Mouse (Mus musculus) thymus, postnatal 0 days (tissue): ENCODE measurements around the gene Samhd1. TPM values are rescaled to one million over a fixed set of nuclear protein-coding genes. Genes with fewer than 3 reads are reported as not detected.

Experiments used
- DNase-seq: peaks from one replicate; pipeline ENCODE4 v3.0.0-alpha.2; 2015; ENCODE audit warnings: low spot score
- polyA plus RNA-seq: library from polyadenylated mRNA; unstranded; fragments of >200 nt; fragmentation: Nextera tagmentation; extraction: Ambion mirVana; gene quantifications from 2 replicates; pipeline ENCODE4 v1.2.1, GENCODE M21; 2015

The Samhd1 gene
- polyA plus RNA-seq, 1 experiment from 2014 or later = 25.5 TPM

DNA sequence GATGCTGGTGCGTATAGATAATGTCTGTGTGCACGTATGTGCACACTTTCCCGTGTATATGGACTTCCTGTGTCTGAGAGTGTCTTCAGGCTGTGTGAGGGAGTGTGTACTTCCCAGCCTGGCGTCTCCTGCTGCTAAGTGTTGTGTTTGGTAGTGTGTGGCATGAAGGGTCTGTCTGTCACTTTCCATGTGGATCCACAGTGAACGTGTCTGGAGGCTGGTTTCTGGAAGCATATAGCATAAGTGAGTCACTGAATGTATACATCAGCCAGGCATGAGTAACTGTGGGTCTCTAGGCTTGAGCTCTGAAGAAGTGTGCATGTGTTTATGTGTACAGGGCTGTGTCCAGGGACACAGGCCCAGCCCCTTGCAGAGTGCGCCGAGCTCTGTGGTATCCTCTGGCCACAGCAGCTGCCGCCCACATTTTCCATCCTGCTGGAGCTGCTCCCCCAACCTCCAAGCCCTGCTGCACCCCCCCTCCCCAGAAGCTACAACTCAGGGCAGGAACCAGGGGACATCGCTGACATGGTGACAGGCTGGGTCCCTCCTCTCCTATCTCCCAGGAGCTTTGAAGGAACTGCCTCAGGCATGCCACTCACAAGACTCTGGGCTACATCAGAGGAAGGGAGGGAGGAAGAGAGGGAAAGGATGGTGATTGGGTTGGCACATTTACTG, 61.5 kb downstream of the Samhd1 start:
- DNase-seq = no peak

DNA sequence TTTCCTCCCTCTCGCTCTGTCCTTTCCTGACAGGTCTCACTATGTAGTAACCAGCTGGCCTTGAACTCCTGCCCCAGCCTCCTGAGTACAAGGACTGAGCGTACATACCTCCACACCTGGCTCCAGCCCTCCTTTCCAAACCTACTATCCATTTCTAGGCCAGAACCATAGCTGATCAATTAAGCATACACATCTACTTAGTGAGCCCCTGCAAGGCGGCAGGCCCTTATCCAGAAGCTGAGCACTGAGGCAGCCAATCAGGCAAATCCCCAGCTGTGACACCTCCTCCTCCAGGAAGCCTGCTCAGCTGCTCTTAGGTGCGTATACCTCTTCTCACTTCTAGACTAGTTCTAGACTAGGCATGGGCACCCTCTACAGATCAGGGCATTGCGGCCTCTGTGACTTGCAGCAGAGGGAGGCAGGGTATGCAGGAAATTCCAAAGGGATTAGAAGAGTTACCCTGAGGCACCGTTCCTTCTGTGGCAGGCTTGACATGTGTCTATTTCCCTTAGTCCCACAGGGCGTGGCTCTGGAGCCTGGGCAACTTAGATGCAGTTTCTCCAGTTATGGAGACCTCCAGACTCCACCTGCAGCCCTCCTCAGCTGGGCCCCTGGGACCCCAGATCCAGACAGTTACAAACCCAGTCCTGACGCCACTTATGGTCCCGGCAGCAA, 62.6 kb downstream of the Samhd1 start:
- no peak for DNase-seq

DNA sequence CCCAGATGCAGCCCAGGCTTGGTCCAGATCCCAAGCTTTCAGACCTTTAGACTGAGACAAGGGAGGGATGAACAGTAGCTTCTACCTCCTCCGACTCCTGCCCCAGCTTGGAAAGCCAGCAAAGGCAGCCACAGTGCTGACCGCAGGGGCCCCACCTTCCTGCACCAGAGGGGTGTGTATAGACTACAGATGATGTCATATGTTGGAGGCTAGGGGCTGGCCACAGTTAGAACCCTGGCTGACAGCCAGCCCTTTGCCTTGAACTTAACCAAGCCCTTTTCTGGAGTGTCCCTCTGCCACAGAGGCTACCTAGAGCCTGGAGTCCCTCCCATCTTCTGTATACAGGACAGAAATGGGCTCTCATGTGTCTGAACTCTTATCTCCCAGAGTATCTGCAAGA, 63.5 kb downstream of the Samhd1 start:
- peak; percentile 65 for DNase-seq

DNA sequence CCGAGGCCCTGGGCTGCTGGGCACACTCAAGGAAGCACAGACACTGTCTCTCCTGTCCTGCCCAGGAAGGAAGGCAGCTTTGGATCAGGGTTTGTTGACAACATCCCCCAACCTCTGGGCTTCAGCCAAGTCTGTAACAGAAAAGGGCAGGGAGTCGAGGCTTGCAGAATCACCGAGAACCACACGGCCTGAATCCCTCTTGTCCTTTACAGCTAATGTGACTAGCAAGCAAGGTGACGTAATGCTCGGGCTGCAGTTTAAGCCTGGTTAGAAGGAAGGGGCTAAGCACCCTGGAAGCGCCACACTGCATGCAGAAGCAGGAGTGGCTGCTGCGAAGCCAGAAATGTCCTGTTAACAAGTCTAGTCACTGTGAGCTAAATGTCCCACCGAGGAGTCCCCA, 64.7 kb downstream of the Samhd1 start:
- DNase-seq = no peak

DNA sequence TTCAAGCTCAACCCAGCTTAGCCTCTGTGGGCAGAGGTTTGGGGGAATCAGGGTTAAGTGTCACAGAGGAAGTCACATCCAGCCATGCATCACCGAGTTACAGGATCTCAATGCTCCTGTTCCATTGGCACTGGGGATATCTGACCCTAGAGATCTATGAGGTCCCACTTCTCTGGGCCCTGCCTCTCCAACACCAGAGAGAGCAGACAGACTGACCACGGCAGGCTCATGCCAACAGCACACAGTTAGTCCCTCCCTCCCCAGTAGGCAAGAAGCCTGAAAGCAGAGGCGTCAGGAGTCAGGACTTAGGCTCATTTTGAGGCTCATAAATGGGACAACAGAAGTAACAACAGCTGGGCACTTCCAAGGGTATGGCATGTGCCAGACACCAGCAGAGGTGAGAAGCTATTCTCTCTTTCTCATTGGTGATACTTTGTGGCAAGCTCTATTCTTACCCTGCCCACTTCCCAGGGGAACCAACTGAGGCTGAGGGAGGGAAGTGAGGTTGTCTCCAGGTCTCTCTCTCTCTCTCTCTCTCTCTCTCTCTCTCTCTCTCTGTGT, 65.2 kb downstream of the Samhd1 start:
- DNase-seq = no peak

DNA sequence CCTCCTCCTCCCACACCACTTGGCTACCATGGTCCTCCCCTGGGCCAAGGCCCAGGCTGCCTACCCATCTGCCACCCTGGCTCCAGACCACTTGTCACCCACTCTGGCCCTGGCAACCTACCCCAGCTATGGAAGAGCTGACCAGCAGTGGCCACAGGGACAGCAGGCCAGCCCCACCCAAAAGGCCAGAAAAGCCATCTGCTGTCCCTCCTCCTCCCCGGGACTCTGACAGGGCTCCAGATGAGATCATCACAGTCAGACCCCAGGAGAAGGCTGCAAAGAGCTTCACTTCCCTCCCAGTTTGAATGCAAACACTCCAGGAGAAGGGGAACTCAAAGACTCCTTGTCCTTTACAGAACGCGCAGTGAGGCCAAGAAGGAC, 65.7 kb downstream of the Samhd1 start:
- DNase-seq = no peak

DNA sequence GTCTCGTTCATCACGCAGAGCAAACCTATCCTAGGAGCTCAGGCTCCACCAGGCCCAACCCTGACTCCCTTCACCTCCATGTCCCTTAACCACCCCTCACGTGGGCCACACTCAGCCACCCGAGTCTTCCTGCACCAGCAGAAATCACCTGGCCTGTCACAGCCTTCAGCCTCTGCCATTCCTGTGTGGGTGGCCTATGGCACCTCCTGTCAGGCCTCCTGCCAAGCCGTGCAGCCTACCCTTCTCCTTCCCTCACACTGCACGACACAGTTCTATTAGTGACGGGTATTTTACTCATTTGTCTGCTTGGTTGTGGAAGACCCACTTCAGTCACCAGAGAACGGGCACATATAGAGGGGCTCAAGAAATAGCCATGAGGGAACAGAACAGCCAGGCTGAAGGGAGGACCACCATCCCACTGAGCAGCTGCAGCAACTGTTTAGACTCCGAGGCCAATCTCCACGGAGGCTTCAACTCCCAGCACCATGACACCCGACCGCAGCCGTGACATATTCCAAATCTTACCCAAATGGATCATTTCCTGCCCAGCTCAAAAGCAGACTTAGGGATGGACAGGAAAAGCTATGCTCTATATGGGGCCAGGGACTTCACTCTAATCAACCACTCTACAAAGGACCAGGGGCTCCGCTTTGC, 66.2 kb downstream of the Samhd1 start:
- DNase-seq = no peak

DNA sequence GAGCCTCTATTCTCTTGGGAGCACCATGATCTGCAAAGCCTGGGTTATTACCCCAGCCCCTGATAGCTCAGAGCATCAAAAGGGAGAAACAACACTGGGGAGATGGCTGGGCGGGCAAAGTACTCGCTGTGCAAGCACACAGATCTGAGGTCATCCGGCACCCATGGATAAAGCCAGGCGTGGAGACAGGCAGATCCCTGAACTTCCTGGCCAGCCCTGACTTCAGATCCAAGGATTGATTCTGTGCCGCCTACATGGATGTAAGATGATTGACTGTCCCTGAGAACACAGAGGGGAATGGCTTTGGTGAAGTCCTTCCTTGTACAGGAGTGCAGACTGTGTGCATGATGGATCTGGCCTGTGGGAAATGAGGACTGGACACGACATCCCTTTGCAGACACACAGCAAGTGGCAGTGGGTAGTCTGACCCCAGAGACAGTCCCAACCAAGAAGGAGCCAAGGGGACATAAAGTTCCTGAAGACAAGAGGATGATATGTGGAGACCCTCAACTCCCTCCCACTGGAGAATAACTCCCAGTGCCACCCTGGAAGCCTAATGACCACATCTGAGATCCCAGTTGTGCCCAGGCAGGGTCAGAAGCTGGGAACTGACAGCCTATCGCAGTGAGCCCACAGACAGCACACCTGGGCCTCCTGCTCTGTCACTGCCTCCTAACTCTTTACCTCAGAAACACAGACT, 68.2 kb downstream of the Samhd1 start:
- no peak for DNase-seq

DNA sequence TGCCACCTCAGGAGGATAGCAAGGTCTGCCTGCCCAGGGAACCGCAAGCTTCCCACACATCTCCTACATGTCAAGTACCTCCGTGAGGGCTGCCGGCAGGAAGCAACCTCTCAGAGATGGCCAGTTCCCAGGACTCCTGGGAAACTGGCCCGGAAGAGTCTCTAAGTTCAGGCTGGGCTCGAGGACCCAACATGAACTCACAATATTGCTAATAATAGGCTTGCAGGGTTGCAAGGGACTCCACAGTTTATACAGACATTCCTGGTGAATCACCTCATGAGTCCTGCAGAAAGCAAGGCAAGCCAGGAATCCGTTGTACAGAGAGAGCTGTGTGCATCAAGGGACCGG, 69.2 kb downstream of the Samhd1 start:
- no peak for DNase-seq

DNA sequence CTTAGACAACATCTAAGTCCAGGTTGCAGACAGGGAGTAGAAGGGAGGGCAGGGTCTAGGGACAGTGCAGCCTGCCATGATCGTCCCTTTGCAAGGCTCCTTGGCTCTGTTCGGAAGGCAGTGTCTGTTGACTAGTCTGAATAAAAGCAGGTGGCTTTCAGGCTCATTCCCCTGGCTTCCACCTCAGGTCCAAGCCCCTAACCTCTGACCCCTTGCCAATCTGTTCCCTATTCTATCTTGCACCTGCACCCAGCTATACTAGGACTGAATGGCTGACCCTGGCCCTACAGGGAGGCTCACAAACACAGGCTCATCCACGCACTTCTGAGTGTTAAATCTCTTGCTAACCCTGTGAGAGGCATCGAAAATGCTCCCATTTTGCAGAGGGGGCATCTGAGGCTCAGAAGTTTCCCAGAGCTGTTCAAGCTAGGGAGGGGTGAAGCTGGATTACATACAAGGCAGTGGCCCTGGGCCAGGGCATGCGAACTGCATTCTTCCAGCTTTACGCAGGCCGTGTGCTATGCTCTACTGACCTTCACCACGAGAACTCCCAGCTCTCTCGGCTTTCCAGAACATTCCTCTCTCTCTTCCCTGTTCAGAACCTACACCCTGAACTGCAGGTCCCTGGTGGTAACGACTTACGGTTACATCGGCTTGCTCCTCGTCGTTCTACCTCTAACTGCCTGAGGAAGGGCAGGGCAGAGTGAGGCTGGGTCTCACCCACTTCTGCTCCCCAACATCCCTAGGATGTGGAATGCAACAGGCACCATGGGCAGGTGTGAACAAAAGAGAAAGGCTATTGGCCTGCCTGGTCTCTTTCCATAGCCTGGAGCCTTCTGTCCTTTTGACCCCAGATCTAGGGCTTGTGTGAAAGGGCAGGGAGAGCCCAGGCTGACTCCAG, 69.8 kb downstream of the Samhd1 start:
- DNase-seq = no peak

DNA sequence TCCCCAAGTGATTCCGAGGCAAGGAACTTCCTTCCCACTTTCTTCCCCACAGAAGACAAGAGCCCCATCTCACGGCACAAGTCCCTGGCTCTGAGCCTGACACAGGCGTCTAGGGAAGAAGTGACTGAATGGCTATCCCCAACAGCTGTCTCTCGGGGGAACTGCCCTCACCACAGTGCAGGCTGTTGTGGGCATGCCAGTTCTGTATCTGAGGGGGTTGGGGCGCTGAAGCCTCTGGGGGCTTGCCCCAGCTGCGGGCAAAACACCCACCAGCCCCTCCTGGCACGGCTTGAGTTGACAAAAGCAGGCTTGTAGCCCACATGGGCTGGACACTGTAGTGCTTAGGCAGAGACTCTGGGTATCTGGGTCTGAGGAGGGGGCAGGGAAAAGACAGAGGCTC, 70.9 kb downstream of the Samhd1 start:
- no peak for DNase-seq

DNA sequence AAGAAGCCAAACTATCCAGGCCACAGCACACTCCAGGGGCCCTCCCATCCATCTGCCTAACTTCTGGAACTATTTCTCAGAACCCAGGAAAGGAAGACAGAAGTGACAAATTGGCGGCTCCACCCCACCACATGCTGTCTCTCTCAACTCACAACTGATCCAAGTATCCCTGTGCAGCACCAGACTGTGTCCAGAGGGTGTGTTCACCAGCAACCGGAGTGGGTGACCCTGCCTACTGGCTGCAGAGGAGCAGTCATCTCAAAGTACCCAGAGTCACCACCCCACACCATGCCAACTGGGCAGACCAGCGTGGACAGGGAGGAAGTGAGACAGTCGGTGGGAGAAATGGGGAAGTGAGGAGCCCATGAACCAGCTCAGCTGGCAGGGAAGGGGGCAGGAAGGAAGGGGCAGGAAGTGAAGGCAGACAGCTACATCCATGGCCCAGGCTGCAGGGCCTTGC, 71.8 kb downstream of the Samhd1 start:
- peak; percentile 15 for DNase-seq

DNA sequence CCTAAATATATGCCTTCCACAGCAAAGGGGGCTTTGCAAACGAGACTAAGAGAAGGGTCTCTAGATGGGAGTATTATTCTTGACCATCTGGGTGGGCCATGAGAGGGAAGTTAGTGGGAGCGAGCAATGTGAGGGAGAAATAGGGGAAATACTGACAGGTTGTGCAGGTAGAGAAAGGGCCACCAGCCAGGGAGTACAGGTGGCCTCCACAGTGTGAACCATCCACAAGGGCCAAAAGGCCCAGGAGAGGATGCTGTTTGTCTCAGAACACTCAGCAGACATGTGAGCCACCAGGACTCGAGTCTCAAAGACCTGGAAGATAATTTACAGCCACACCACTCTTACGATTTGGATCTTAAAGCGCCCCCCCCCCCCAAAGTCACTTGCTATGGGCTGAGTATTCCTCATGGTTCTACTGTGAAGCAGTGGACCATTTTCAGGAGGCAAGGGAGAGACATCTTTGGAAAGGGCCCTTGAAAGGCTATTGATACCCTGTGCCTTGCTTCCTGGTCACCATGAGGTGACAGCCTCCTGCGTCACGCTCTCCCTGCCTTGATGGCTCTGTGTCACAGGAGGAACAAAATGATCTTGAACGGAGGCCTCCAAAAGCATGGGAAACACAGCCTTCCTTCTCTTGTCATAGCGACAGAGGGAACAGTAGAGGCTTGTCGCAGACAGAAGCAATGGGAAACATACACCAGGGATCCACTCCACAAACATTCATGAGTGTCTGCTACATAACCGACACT, 74.3 kb downstream of the Samhd1 start:
- no peak for DNase-seq

DNA sequence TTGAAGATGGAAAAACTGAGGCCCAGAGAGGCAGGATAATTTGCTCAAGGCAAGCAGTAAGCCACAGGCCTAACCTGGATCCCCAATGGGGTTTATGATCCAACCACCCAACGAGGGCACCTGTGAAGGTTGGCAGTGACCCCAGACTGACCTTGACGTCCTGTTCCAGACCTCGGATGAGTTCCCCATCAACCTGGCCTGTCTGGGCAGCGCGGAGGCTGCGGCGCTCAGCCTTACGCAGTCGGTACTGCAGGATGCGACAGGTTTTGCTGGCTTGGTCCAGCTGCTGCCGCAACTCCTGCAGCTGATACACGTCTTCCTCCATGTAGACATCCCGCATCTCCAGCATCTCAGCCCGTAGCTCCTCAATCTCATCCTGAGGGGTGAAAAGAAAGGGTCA, 75.0 kb downstream of the Samhd1 start:
- no peak for DNase-seq

DNA sequence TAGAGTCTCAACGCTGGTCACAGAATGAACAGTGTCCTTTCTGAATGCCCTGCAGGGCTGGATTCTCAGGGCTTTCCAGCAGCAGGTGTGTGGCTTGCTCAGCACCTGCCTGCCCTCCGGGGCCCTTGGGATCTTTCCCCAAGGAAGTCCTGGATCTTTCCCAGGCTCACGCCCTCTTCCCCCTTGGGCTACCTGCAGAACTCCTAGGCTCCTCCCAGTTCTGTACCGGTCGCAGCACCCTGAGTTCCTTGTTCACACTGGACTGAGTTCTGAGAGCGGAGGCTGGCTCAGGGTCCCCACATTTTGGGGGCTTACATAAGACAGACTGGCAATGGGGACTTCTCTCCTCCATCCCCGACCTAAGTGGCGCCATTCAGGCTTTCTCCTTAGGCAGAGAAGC, 75.9 kb downstream of the Samhd1 start:
- DNase-seq = no peak

DNA sequence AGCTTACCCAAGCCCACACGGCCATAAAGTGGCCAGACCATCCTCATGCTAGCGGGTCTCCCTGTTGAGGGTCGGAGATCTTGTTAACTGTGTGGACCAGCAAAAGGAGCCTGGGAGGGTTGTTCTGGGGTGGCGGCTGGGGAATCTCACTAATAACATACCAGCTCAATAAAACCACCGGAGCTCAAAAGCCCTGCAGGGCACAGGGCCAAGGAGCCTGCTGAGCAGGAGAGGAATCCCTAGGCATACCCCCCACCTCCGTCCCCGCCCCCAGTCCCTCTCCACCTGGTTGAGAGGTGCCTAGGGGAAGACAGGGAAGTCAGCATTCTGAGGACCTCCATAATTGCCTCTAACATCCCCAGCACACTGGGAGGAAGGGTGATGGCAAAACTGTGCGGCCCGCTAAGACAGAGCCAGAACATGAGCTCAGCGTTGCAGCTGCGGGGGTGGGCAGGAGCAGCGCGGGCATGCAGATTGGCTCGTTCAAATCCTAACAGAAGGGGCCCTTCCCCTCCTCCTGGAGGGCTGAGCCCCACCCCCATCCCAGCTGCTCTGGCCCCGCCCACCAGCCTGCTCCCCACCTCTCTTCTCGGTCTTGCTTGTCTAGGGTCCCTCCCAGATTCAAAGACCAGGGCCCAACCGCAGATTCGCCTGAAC, 76.6 kb downstream of the Samhd1 start:
- peak; percentile 84 for DNase-seq

DNA sequence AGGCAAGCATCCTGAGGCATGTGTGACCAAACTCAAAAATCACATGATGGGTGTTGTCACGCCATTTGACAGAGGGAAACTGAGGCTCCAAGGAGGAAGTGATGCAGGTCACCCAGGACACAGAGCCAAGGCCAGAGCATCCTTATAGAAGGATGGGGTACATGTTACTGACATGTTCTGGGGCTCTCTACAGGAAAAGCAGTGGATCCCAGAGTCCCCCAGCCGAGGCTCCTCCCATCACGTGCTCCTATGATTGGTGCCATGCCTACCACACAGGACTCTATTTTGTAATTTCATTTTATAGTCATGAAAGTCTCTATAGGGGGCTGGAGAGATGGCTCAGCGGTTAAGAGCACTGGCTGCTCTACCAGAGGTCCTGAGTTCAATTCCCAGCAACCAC, 77.3 kb downstream of the Samhd1 start:
- no peak for DNase-seq

DNA sequence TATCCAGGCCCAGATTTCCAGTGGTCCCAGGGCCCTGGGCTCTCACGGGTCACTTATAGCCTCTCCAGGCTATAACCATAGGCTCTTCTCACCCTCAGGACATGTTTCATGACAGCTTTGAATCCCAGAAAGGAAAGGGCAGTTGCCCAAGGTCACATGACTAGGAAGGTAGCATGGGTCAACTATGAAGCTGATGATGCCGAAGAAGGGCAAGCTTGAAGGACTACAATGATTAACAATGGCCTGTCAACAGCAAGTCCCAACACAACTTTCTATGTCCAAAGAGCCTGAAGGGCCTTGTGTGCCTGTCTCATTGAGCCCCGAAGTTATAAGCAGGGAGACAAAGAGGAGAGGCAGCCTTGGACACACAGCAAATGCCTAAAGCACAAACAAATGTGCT, 77.9 kb downstream of the Samhd1 start:
- DNase-seq = no peak

DNA sequence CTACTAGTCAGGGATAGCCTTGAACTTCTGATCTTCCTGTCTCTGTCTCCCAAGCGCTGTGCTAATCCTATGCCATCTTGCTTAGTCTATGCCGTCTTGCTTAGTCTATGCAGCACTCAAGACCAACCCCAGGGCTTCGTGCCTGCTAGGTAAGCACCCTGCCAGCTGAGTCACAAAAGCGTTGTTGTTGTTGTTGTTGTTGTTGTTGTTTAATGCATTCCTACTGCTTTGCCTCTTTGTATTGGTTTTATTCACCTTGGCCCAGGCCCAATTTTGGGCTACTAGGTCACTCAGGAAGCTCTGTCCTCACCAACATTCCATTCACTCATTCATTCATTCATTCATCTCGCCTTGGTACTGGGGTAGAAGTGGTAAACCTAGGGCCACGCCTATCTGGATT, 79.3 kb downstream of the Samhd1 start:
- DNase-seq = no peak

DNA sequence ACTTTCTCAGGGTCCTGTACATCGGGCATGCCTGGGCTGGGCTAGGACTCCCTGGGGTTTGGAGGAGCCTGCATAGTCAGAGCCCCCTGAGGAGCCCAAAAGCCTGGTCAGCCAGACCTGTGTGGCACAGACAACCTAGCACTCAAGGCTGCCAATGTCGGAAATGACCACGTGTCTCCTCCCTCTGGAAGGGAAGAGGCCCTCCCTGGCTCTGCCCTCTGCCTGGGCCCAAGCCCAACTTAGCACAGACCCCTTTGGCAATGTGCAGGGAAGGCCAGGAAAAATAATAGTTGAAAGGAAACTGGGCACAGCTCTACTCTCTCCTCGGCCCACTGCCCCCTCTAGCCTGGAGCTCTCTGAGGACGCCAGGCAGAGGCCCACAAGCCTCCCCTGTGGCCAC, 80.2 kb downstream of the Samhd1 start:
- DNase-seq = no peak
